Mouse (Mus musculus) embryo, embryonic 11 days (tissue): ENCODE measurements around the gene Ebp.

Experiments used
- DNase-seq: peaks from one replicate; pipeline ENCODE4 v3.0.0-alpha.2; 2015

Ebp gene

DNA sequence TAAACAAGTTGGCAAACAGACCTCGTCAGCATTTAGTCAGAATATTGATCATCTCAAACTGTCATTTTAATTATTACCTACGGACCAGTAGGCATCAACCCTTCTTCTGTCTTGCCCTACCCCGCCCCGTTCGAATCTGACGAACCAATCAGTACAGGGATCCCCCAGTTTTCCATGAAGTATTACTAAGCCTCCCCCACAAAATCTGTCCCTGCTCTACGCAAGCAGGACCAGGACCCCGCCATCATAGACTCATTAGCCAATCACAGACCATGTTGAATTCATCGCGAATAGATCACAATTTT is at the start of gene Ebp:
Ebp (minus strand) TSS at position 94 of the 305 bp plus-strand sequence.
- peak; percentile 2 for DNase-seq

DNA sequence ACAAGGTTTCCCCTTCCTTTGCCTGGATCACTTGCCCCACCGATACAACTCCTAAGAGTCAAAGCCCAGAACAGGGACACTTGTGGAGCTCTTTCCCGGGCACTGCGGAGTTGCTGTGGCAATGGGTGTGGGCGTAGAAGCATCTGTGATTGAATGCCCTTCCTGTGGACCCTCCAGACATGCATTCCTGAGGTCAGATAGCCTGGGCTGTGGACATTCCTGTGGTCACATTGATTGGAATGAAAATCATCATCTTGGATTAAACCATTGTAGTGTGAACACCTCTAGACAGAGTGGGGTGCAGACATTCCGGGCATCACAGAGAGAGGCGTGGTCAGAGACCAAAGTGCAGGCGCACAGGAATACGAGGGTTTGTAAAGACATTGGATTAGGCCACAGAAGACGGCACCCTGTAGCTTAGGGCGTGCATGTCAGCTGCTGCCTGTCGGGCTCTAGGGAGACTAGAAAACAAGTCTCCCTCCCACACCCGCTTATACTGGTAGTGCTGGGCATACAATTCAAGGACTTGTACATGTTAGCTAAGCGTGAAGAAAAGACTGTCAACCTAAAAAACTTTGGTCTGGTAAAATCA is 45.6 kb upstream of the Ebp start:
- DNase-seq: no peak

- no peak for DNase-seq
These were observed 43.4 kb upstream of the Ebp start for GRCm38 (mm10) chrX:8236704-8237103.

GRCm38 (mm10) chrX:8233602-8234001 is 40.3 kb upstream of the Ebp start:
- DNase-seq: no peak

DNA sequence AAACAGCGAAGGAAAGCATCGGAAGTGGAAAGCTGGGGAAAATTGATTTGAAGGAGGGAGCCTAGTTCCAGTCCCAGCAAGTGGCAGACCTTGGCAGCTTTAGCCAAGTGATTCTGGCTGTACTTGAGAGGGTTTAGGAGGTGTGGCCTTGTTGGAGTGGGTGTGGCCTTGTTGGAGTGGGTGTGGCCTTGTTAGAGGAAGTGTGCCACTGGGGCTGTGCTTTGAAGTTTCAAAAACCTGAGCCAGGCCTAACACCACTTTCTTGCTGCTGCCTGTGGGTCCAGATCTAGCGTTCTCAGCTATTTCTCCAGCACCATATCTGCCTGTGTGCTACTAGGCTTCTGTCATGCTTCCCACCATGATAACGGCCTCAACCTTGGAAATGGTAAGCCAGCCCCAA is 37.0 kb upstream of the Ebp start:
- DNase-seq: no peak

GRCm38 (mm10) chrX:8223473-8223872 is 30.2 kb upstream of the Ebp start:
- no peak for DNase-seq

GRCm38 (mm10) chrX:8222678-8223421 is 29.5 kb upstream of the Ebp start:
- DNase-seq: no peak

GRCm38 (mm10) chrX:8222296-8222677 is 29.0 kb upstream of the Ebp start:
- no peak for DNase-seq

GRCm38 (mm10) chrX:8219651-8220050 is 26.3 kb upstream of the Ebp start:
- no peak for DNase-seq

DNA sequence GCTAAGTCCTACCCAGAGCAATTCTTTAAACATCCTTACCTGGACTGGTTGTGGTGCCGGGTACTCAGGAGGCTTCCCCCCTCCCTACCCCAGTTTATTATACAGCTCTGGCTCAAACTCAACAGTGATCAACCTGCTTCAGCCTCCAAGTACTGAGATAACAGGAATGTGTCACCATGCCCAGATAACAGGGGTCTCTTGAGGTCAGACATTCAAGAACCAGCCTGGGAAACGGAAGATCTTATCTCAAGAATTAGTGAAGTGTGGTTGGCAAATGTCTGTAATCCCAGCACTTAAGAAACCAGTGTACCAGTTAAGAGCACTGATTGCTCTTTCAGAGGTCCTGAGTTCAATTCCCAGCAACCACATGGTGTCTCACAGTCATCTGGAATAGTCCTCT is 24.8 kb upstream of the Ebp start:
- DNase-seq: no peak

DNA sequence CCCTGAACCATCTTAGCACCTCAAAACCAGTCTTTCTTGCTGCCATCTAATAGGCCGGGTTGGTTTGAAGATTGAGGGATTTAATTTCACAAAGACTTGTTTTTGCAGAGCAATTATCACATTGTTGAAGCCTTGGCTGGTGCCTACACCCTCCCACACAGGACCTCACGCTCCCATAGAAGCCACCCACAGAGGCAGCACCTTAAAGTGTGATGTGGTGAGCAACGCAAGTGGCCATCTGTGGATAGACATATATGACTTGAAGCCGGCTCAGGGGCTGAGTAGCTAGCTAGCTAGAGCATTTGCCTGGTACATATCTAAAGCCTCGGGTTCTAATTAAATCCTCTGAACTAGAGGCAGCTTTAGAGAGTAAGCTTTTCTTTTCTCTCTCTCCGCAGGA is 24.1 kb upstream of the Ebp start:
- no peak for DNase-seq

DNA sequence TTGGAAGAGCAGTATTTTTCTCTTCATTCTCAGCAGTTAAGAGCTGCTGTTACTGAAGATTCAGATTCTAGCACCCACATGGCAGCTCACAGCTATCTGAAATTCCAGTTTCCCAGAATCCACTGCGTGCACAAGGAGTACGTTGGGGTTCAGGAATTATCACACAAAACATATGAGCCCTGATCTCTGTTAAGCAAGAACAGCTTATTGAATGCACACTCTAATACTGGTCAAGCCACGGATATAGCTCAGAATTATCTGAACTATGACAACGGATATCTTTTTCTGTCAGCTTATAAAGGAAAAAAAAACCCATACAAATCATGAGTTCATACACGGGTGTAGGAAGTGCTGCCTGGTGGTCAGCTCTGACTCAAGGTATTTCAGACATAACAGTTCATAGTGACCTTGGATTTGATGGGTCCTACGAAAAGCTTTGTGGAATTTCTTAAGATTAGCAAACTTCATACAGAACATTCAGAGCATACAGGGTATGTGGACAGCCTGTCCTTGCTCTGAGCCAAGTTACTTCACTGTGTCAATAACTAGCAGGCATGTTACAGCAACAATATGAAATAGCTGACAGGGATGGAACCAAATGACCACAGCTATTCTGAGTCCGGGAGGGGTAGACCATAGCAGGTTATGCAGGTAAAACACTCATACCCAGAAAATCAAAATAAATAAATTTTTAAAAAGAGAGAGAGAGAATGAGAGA is 18.3 kb upstream of the Ebp start:
- DNase-seq: no peak

GRCm38 (mm10) chrX:8209720-8210119 is 16.4 kb upstream of the Ebp start:
- no peak for DNase-seq

DNA sequence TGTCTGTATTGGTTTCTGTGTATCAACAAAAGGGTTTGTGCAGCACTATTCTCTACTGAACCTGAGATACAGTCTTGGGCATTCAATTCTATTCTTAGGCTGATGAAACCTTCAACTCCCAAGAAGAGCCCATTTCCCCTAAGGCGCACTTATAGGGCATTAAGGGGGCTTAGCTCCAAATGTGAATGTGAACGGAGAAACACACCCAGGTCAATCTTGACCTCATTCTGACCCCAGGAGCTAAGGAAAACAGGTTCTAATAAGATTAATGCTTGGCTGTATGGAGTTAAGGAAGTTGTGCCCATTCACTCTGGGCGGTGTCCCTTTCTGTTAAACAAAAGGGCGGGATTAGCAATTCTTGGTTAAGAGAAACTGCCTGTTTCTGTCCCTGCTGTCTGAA is 13.9 kb upstream of the Ebp start:
- DNase-seq: no peak

DNA sequence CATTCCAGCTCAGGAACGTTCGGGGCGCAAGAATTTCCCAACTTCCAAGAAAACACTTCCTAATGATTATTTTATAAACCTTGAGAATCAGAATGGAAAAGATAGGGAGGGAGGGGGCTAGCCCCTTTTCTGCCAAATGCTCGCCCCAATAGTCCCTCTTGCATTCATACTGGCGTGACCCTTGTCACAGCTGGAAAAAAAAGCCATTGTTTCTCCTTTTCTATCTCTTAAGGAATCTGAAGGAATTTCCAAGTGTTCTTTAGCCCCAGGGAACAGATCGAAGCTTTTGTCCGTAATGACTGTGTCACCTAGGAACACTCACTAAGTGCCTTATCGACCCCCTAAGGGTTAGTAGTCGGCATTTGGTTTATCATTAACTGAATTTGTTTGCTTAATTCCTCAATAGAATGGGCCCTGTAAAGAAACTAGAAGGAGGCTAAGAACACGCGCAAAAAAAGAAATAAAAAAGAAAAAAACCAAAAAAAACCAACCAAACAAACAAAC is 13.4 kb upstream of the Ebp start:
- DNase-seq: no peak

GRCm38 (mm10) chrX:8206015-8206693 is 12.8 kb upstream of the Ebp start, which contains the start of gene Porcn:
TSS of gene Porcn (minus strand) at chrX:8206525.
- DNase-seq: peak; percentile 89

- no peak for DNase-seq
These were observed 12.2 kb upstream of the Ebp start for GRCm38 (mm10) chrX:8205551-8205950.

- DNase-seq: no peak
These were observed 11.8 kb upstream of the Ebp start for GRCm38 (mm10) chrX:8205088-8205487.

DNA sequence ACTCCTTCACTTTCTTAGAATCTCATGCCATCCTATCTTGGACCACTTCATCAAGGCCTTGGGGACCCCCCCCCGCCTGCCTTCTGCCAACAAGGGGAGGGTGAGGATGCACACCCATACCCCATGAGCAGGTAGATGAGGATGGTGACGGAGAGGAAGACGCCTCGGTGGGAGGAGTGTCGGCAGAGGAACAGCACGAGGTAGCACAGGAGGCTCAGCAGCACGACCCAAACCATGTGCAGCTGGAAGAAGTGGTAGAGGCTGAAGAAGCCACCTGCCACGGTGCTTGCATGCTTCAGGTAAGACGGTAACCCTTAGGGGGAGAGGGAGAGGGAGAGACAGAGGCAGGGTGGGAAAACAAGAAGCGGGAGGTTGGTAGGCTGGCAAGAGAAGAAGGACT is 10.8 kb upstream of the Ebp start:
- no peak for DNase-seq

DNA sequence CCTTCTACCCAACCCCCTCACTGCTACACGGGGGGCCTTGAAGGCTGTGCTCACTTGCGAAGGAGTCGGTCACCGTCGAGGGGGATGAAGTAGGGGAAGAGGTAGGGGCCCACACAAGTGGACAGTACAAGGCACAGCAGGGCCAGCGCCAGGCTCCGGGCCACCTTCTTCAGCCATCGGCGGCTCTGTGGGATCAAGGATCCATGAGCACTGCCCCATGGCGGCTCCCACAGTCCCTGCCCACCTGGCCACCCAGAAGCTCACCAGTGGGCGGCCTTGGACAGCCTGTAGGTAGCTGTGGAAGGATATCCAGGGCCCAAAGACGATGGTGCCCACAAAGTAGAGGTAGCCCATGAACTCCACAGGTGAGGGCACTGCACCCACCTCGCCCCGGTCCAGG is 9.8 kb upstream of the Ebp start:
- DNase-seq: no peak

DNA sequence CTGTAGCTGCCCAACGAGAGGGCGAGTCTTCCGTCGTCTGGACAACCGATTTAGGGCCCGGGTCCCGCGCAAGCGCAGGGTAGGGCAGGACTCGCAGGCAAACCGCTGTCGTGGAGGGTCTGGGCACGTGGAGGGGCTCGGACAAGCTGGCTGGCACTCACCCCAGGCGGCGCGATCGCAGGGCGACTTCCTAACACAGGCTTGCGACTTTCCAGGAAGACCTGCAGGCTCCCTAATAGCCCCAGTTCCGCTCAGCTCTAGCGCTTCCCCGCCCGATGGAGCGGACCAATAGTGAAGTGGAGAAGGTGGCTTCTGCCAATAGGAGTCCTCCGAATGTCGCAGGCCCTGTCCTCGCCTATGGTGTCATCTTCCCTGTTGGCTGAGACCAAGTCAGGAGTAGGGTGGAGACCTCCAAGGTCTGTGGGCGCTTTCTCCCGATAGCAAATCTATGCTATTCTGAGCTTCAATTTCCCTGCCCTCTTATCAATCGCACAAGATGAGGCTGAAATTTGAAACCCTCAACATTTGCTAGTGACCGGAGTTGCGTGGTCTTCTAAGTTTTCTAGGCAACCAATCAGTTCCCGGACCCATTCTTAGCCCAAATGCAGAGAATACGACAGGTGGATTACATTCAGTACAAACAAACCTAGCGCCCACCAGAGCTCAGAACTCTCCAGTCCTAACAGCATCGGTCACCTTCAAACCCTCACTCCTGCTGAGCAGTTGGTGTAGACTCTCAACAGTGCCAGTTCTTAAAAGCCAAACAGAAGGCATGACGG is 483 bp downstream of the Ebp start:
- DNase-seq: peak; percentile 83

GRCm38 (mm10) chrX:8192126-8192639 is 1.1 kb downstream of the Ebp start:
- DNase-seq: no peak
